Mouse (Mus musculus) stomach, postnatal 0 days (tissue): ENCODE results near the gene Kcnk12. TPM values are rescaled to one million over a fixed set of nuclear protein-coding genes. Genes with fewer than 3 reads are reported as not detected.

Experiments used
- ATAC-seq: fragments of 200-750 bp; cut with Nextera tagmentation; 2 replicates; pipeline ENCODE4 v1.8.0; 2017; ENCODE audit not compliant: low FRiP score, low TSS enrichment
- DNase-seq: peaks from one replicate; pipeline ENCODE4 v3.0.0-alpha.2; 2016; ENCODE audit warnings: low spot score
- H3K27ac ChIP-seq: fragments of 300-500 bp; sonication (generic); replicated peaks from 2 replicates; pipeline ENCODE4 v1.5.1; 2014; ENCODE audit warnings: mild to moderate bottlenecking, control low read depth
- H3K27me3 ChIP-seq: fragments of 300-500 bp; sonication (generic); 2 replicates; pipeline ENCODE4 v1.6.1; 2014; ENCODE audit warnings: low read length; ENCODE audit not compliant: control insufficient read depth, insufficient read depth
- H3K36me3 ChIP-seq: fragments of 300-500 bp; sonication (generic); 2 replicates; pipeline ENCODE4 v1.6.1; 2014; ENCODE audit warnings: low read length, mixed read lengths; ENCODE audit not compliant: control insufficient read depth, insufficient read depth
- H3K4me1 ChIP-seq: fragments of 300-500 bp; sonication (generic); replicated peaks from 2 replicates; pipeline ENCODE4 v1.6.1; 2014; ENCODE audit warnings: antibody characterized with exemption; ENCODE audit not compliant: control insufficient read depth, insufficient read depth
- H3K4me2 ChIP-seq: fragments of 300-500 bp; sonication (generic); replicated peaks from 2 replicates; pipeline ENCODE4 v1.6.1; 2014; ENCODE audit warnings: low read depth, mild to moderate bottlenecking, control low read depth, moderate library complexity
- H3K4me3 ChIP-seq: fragments of 300-500 bp; sonication (generic); 2 replicates; pipeline ENCODE4 v1.5.1; 2014; ENCODE audit warnings: low read depth, low read length, control low read depth
- H3K9ac ChIP-seq: fragments of 300-500 bp; sonication (generic); 2 replicates; pipeline ENCODE4 v1.6.1; 2014; ENCODE audit warnings: mild to moderate bottlenecking, low read length, control low read depth, mixed read lengths
- H3K9me3 ChIP-seq: fragments of 300-500 bp; sonication (generic); 2 replicates; pipeline ENCODE4 v1.6.1; 2016; ENCODE audit warnings: low read length; ENCODE audit not compliant: control insufficient read depth
- CTCF ChIP-seq: IDR thresholded peaks from 2 replicates; pipeline ENCODE4 v1.5.1; 2016; ENCODE audit warnings: antibody characterized with exemption, low read depth, mild to moderate bottlenecking, moderate library complexity
- EP300 ChIP-seq: optimal IDR thresholded peaks from 2 replicates; pipeline ENCODE3; 2016; ENCODE audit warnings: antibody characterized with exemption
- WGBS: fragments of 180-500 bp; shearing (Covaris S2); extraction: QIAGEN DNeasy Blood & Tissue Kit; methylation state at CpG from one replicate; pipeline ENCODE4 v1.1.7; 2014; 5-methylcytosine and 5-hydroxymethylcytosine counted together
- polyA plus RNA-seq: library from polyadenylated mRNA; unstranded; fragments of >200 nt; fragmentation: Nextera tagmentation; extraction: Ambion mirVana; gene quantifications from 2 replicates; pipeline ENCODE4 v1.2.1, GENCODE M21; 2015

Kcnk12 gene
- polyA plus RNA-seq, 1 experiment from 2014 or later, result 0.15 TPM

DNA sequence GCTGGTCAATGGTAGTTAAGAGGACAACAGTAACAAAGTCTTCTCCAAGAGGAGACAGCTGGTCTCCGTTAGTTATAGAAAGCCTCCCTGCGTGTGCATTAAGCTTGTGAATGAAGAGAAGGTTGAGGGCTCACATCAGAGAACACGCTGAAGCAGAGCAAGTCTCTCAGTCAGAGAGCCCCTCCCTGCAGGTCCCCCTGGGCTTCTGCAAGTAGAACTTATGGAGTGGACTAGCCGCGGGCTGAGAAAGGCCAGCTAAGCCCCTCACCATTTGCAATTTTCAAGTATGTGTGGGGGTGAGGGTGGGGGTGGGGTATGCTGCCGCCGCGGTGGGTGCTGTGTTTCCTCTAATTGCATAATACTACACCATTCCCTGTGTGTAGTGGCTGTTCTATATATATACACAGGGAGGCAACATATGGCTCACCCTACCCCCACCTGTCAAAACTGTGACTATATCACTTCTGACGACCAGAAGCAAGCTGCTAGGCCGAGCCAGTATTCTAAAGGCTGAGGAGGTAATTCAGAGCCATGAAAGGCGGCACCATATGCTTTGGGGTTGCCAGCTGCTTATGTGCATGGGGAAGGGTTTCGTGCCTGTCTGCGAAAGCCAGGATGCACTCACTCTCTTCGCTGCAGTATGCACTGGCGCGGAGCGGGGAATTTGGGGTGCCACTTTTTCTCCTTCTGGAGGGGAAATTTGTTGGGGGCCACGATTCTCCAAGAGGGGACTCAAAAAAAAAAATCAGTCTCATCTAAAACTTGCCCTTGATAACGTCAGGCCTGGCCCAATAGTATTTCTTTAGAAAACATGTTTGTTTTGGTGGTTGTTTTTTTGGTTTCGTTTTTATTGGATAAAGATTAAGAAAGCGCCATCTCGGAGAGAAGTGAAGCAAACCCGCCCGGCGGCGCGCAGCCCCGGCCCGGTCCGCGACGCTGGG, 52.5 kb downstream of the Kcnk12 start:
- Histone ChIP-seq H3K4me3 (peak overlapping the region; percentile 62), H3K4me2 (peak overlapping the region; percentile 99), H3K4me1 (peaks cover 3% of the 10 kb centered on the region; the same call in 1 of the 2 replicates), H3K36me3 (no peaks in the 10 kb centered on the region), H3K27me3 (peaks cover 8% of the 10 kb centered on the region; the same call in 1 of the 2 replicates), H3K9ac (0 out of 2 replicates have a peak overlapping the region, but pooled peaks have one; percentile 41), H3K9me3 (no peaks in the 10 kb centered on the region), H3K27ac (no peak overlapping the region)
- DNase-seq, result no peak
- 12% methylated on average over 32 of the region's 32 CpGs for WGBS
- ATAC-seq, result no peak
- TF ChIP-seq CTCF (no peak), EP300 (no peak)

DNA sequence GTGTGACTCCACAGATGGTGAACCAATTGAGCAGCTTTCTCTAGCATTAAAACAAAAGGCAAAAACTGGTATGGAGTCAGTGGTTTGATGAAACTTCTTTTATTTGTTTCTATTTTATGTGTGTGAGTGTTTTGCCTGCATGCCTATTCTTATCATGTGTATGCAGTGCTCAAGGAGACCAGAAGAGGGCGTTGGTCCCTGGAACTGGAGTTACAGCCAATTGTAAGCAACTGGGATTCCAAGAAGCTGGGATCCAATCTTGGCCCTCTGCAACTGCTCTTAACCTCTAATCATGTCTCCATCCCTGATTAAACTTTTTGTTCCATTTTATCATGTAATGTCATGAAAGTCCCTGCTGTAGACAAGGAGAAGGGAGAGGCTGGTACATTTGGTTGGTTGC, 58.0 kb downstream of the Kcnk12 start:
- no peak overlapping the region for H3K4me2 ChIP-seq
- H3K4me1 ChIP-seq, result no peaks in the 10 kb centered on the region
- WGBS, result 47% methylated on average over 1 of the region's 1 CpGs
- no peaks in the 10 kb centered on the region for H3K27me3 ChIP-seq
- no peak overlapping the region for H3K4me3 ChIP-seq
- H3K36me3 ChIP-seq, result no peaks in the 10 kb centered on the region
- H3K9me3 ChIP-seq, result no peaks in the 10 kb centered on the region
- DNase-seq (no peak), ATAC-seq (no peak)
- TF ChIP-seq EP300 (no peak), CTCF (peak; percentile 33; the same call in 1 of the 2 replicates)
- no peak overlapping the region for H3K27ac ChIP-seq
- H3K9ac ChIP-seq, result no peak overlapping the region

DNA sequence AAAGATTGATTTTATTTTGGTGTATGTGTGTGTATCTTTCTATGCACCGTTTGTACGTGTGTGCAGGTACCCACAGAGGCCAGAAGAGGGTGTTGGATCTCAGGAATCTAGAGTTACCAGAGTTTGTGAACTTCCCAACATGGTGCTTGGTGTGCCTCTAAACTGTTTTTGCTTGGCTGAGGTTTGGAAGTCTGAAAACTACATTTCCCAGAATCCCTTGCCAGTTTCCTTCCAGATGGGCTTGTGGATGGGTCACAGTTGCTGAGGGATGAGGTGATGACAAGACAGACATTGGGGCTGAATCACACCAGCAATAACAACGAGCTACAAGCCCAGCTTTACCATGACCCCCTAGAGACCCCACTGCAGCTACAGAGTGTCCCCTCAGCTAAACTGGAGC, 60.6 kb downstream of the Kcnk12 start:
- no peaks in the 10 kb centered on the region for H3K4me1 ChIP-seq
- H3K36me3 ChIP-seq, result no peaks in the 10 kb centered on the region
- ATAC-seq, result no peak
- H3K9me3 ChIP-seq, result no peaks in the 10 kb centered on the region
- WGBS, result 76% methylated on average over 3 of the region's 3 CpGs
- no peak overlapping the region for H3K4me2 ChIP-seq
- no peak overlapping the region for H3K27ac ChIP-seq
- no peak for DNase-seq
- no peak overlapping the region for H3K4me3 ChIP-seq
- H3K9ac ChIP-seq, result no peak overlapping the region
- no peaks in the 10 kb centered on the region for H3K27me3 ChIP-seq
- TF ChIP-seq EP300 (no peak), CTCF (no peak)

DNA sequence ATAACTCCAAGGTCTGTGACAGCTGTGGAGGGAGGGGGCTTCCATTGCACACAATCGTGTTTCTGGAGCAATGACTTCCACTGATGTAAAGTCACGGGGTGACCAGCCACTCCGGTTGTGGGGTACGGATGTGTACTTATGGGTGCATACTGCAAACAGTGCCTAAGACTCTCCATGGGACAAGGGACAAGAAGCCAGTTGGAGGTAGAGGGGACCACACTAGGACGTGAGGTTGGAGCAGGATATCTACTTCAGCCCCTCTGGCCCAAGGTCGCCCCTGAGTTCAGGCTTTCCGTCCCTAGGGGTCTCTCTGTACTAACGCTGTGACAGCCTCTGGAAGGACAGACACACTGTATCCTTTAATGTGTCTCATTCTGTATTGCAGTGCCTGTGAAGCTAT, 63.3 kb downstream of the Kcnk12 start:
- Histone ChIP-seq H3K36me3 (no peaks in the 10 kb centered on the region), H3K4me3 (no peak overlapping the region), H3K4me2 (no peak overlapping the region), H3K27me3 (no peaks in the 10 kb centered on the region), H3K27ac (no peak overlapping the region), H3K4me1 (no peaks in the 10 kb centered on the region), H3K9ac (no peak overlapping the region), H3K9me3 (no peaks in the 10 kb centered on the region)
- DNase-seq (no peak), ATAC-seq (no peak)
- WGBS, result 82% methylated on average over 8 of the region's 8 CpGs
- TF ChIP-seq EP300 (no peak), CTCF (no peak)

DNA sequence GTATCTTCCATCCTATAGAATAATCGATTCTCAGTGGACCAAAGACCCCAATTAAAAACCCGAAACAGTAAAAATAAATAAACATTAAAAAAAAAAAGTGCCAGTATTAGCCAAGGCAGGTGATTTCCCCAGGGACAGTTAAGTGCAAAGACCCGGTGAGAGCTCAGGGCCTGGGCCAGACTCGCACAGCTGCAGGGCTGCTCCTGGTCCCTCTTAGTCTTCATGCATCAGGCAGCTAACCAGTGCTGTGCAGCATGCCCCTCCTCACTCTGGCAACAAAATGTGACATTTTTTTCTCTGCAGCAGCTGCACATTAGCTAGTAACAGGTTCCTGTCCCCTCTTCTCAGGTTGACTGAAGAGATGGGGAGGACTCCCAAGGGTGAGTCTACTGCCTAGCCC, 65.8 kb downstream of the Kcnk12 start:
- WGBS, result 86% methylated on average over 4 of the region's 4 CpGs
- TF ChIP-seq EP300, result no peak
- no peak for TF ChIP-seq CTCF
- no peak for ATAC-seq

More for the DNA sequence above, 65.8 kb downstream of the Kcnk12 start:
- Histone ChIP-seq H3K27ac (no peak overlapping the region), H3K4me3 (no peak overlapping the region), H3K4me1 (no peaks in the 10 kb centered on the region), H3K36me3 (no peaks in the 10 kb centered on the region), H3K27me3 (no peaks in the 10 kb centered on the region), H3K9me3 (no peaks in the 10 kb centered on the region), H3K4me2 (no peak overlapping the region), H3K9ac (no peak overlapping the region)
- no peak for DNase-seq
